Mouse (Mus musculus) thymus, adult 2 months (tissue): ENCODE measurements around the gene Gm42906. TPM values are rescaled to one million over a fixed set of nuclear protein-coding genes. Genes with fewer than 3 reads are reported as not detected.

Source experiments
- DNase-seq: peaks from one replicate; pipeline ENCODE4 v3.0.0; 2021
- H3K27ac ChIP-seq: fragments of 200-500 bp; 2 replicates; pipeline ENCODE4 v1.5.1; 2012; ENCODE audit warnings: low read length, control low read depth; ENCODE audit not compliant: control insufficient read depth, insufficient read depth
- H3K27me3 ChIP-seq: fragments of 200-500 bp; 2 replicates; pipeline ENCODE4 v1.6.1; 2012; ENCODE audit warnings: mild to moderate bottlenecking, low read length, moderate library complexity, mixed read lengths; ENCODE audit not compliant: control insufficient read depth, insufficient read depth
- H3K36me3 ChIP-seq: fragments of 200-500 bp; 2 replicates; pipeline ENCODE4 v1.6.1; 2012; ENCODE audit warnings: mild to moderate bottlenecking, low read length, moderate library complexity; ENCODE audit not compliant: control insufficient read depth, insufficient read depth
- H3K4me1 ChIP-seq: fragments of 200-500 bp; replicated peaks from 2 replicates; pipeline ENCODE4 v1.6.1; 2012; ENCODE audit warnings: low read length; ENCODE audit not compliant: control insufficient read depth, insufficient read depth
- H3K4me3 ChIP-seq: fragments of 200-500 bp; 2 replicates; pipeline ENCODE4 v1.5.1; 2012; ENCODE audit warnings: mild to moderate bottlenecking, low read length, control low read depth, moderate library complexity; ENCODE audit not compliant: control insufficient read depth, insufficient read depth
- CTCF ChIP-seq: fragments of 200-500 bp; IDR thresholded peaks from 2 replicates; pipeline ENCODE4 v1.5.1; 2012; ENCODE audit warnings: mild to moderate bottlenecking, control low read depth, low read length, moderate library complexity, borderline replicate concordance; ENCODE audit not compliant: control insufficient read depth, poor library complexity, insufficient read depth; ENCODE audit errors: extremely low read depth
- POLR2A ChIP-seq: fragments of 200-500 bp; IDR thresholded peaks from 2 replicates; pipeline ENCODE4 v1.6.1; 2012; ENCODE audit warnings: mild to moderate bottlenecking, low read length, control low read depth, moderate library complexity; ENCODE audit not compliant: control insufficient read depth, poor library complexity, insufficient read depth; ENCODE audit errors: extremely low read depth
- WGBS: fragments of 180-500 bp; shearing (Covaris S2); methylation state at CpG from one replicate; pipeline ENCODE4 v1.1.7; 2018; 5-methylcytosine and 5-hydroxymethylcytosine counted together
- polyA plus RNA-seq: library from polyadenylated mRNA; depleted of rRNA; stranded (reverse); fragments of >200 nt; gene quantifications from 2 replicates; pipeline ENCODE4 v1.2.3, GENCODE M21; 2012

Gene Gm42906
- polyA plus RNA-seq, 1 experiment, result not detected

- Histone ChIP-seq H3K27me3 (no peaks in the 10 kb centered on the region), H3K36me3 (no peaks in the 10 kb centered on the region), H3K4me1 (no peaks in the 10 kb centered on the region), H3K4me3 (no peak overlapping the region), H3K27ac (no peak overlapping the region)
- WGBS, result 96% methylated on average over 1 of the region's 1 CpGs
- TF ChIP-seq POLR2A (no peak), CTCF (no peak)
- no peak for DNase-seq
Measured at GRCm38 (mm10) chr5:151222791-151223190, 205.2 kb downstream of the Gm42906 start.

GRCm38 (mm10) chr5:151218689-151219115 lies 209.3 kb downstream of the Gm42906 start:
- TF ChIP-seq POLR2A (no peak), CTCF (no peak)
- WGBS, result 91% methylated on average over 6 of the region's 6 CpGs
- Histone ChIP-seq H3K4me3 (no peak overlapping the region), H3K27me3 (no peaks in the 10 kb centered on the region), H3K27ac (no peak overlapping the region), H3K36me3 (no peaks in the 10 kb centered on the region), H3K4me1 (no peaks in the 10 kb centered on the region)
- DNase-seq, result no peak

- DNase-seq, result no peak
- no peak overlapping the region for H3K27ac ChIP-seq
- H3K36me3 ChIP-seq, result no peaks in the 10 kb centered on the region
- WGBS, result 86% methylated on average over 3 of the region's 3 CpGs
- TF ChIP-seq CTCF (no peak), POLR2A (no peak)
- no peaks in the 10 kb centered on the region for H3K4me1 ChIP-seq
- no peaks in the 10 kb centered on the region for H3K27me3 ChIP-seq
- no peak overlapping the region for H3K4me3 ChIP-seq
Measured at GRCm38 (mm10) chr5:151213097-151213496, 214.9 kb downstream of the Gm42906 start.

GRCm38 (mm10) chr5:151210869-151211268 lies 217.1 kb downstream of the Gm42906 start:
- TF ChIP-seq POLR2A (no peak), CTCF (no peak)
- Histone ChIP-seq H3K36me3 (no peaks in the 10 kb centered on the region), H3K4me1 (no peaks in the 10 kb centered on the region), H3K27me3 (no peaks in the 10 kb centered on the region), H3K4me3 (no peak overlapping the region), H3K27ac (no peak overlapping the region)
- WGBS, result 89% methylated on average over 1 of the region's 1 CpGs
- DNase-seq, result no peak

GRCm38 (mm10) chr5:151210060-151210459 lies 217.9 kb downstream of the Gm42906 start:
- no peaks in the 10 kb centered on the region for H3K27me3 ChIP-seq
- H3K4me1 ChIP-seq, result no peaks in the 10 kb centered on the region
- WGBS, result 48% methylated on average over 2 of the region's 2 CpGs
- H3K36me3 ChIP-seq, result no peaks in the 10 kb centered on the region
- TF ChIP-seq POLR2A, result no peak
- TF ChIP-seq CTCF, result no peak
- no peak overlapping the region for H3K4me3 ChIP-seq
- no peak overlapping the region for H3K27ac ChIP-seq
- DNase-seq, result no peak

GRCm38 (mm10) chr5:151205017-151205416 lies 222.9 kb downstream of the Gm42906 start:
- Histone ChIP-seq H3K27ac (no peak overlapping the region), H3K4me1 (no peaks in the 10 kb centered on the region), H3K27me3 (no peaks in the 10 kb centered on the region), H3K36me3 (no peaks in the 10 kb centered on the region), H3K4me3 (no peak overlapping the region)
- WGBS, result 97% methylated on average over 4 of the region's 4 CpGs
- TF ChIP-seq CTCF, result no peak
- no peak for TF ChIP-seq POLR2A
- DNase-seq, result no peak

- no peak for DNase-seq
- Histone ChIP-seq H3K4me3 (no peak overlapping the region), H3K27me3 (no peaks in the 10 kb centered on the region), H3K36me3 (no peaks in the 10 kb centered on the region), H3K4me1 (no peaks in the 10 kb centered on the region), H3K27ac (no peak overlapping the region)
- TF ChIP-seq POLR2A (no peak), CTCF (no peak)
- WGBS, result 86% methylated on average over 5 of the region's 5 CpGs
Measured at GRCm38 (mm10) chr5:151202925-151203324, 225.0 kb downstream of the Gm42906 start.
